Mouse (Mus musculus) MN1 (cell line): ENCODE measurements around the gene Sox11.

Source experiments
- DNase-seq: peaks from one replicate; pipeline ENCODE4 v3.0.0-alpha.2; 2016; ENCODE audit warnings: low spot score

The Sox11 gene

GRCm38 (mm10) chr12:27336336-27336735, 6.0 kb downstream of the Sox11 start:
- DNase-seq, result no peak

- no peak for DNase-seq
These were observed 6.9 kb downstream of the Sox11 start for GRCm38 (mm10) chr12:27335356-27336055.

- DNase-seq, result no peak
These were observed 8.8 kb downstream of the Sox11 start for GRCm38 (mm10) chr12:27333590-27333989.

GRCm38 (mm10) chr12:27323423-27323822, 19.0 kb downstream of the Sox11 start:
- DNase-seq, result no peak

GRCm38 (mm10) chr12:27320705-27321104, 21.7 kb downstream of the Sox11 start:
- no peak for DNase-seq

- DNase-seq, result no peak
These were observed 29.4 kb downstream of the Sox11 start for GRCm38 (mm10) chr12:27312985-27313384.

- DNase-seq, result no peak
These were observed 30.4 kb downstream of the Sox11 start for GRCm38 (mm10) chr12:27311854-27312466.

GRCm38 (mm10) chr12:27311316-27311832, 31.0 kb downstream of the Sox11 start:
- no peak for DNase-seq

GRCm38 (mm10) chr12:27310703-27311102, 31.7 kb downstream of the Sox11 start:
- no peak for DNase-seq

- DNase-seq, result no peak
These were observed 32.4 kb downstream of the Sox11 start for GRCm38 (mm10) chr12:27309969-27310368.

- no peak for DNase-seq
These were observed 37.5 kb downstream of the Sox11 start for GRCm38 (mm10) chr12:27304713-27305437.

GRCm38 (mm10) chr12:27303190-27303589, 39.2 kb downstream of the Sox11 start:
- DNase-seq, result no peak

GRCm38 (mm10) chr12:27298721-27299120, 43.7 kb downstream of the Sox11 start:
- no peak for DNase-seq

GRCm38 (mm10) chr12:27294191-27294590, 48.2 kb downstream of the Sox11 start:
- no peak for DNase-seq

GRCm38 (mm10) chr12:27293736-27294135, 48.6 kb downstream of the Sox11 start:
- DNase-seq, result no peak

GRCm38 (mm10) chr12:27293208-27293607, 49.2 kb downstream of the Sox11 start:
- DNase-seq, result peak; percentile 18
